Comparison of ENCODE assay signal across 13 mouse cellular contexts in the genomic region with DNA sequence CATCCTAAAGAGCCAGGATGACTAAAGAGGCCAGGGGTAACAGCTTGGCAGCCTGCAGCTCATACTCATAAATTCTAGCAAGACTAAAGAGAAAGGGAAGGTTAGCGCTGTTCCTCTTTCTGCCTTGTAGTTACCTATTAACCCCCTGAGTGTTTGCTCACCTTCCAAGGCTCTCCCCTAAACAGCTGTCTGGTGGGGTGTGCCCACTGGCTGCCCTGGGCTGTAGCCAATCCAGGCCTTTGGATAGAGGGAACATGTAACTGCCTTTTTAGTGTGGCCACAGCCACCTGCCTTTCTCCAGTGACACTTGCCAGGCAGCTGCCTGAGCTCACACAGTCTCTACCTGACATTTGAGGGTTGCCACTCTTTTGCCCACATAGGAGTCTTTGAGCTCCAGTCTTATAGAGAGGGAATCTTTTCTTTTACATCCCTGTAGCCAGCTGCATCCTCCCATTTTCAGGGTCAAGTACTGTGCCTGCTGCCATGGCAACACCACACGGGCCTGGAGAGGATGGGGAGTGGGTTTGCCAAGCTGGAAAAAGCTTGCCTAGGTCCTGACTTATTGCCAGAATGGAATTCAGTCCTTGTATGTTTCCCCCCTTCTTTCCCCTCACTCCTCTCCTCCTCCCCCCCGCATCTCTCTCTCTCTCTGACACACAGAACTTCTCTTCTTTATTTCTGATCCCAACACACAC. TPM values are rescaled to one million over a fixed set of nuclear protein-coding genes. Genes with fewer than 3 reads are reported as not detected.
DNase-seq lines count a peak whose midpoint lies in the region; ATAC-seq lines count a peak whose summit lies in the region.
"Had no signal": no experiment of that assay in that cellular context is flagged by ENCODE, and none has a peak within 500 bp of the region (broad histone marks: within the 10 kb centered on the region; RNA-seq: fewer than 3 reads in every experiment).

No protein-coding gene starts in this region.

- peaks cover 75% of the 10 kb centered on the region for H3K27me3 ChIP-seq in heart, embryonic 15.5 days
- peaks cover 73% of the 10 kb centered on the region for H3K27me3 ChIP-seq in midbrain, embryonic 14.5 days (ENCODE audit: control insufficient read depth, insufficient read depth, low read length)
- peaks cover 95% of the 10 kb centered on the region for H3K27me3 ChIP-seq in midbrain, embryonic 10.5 days (ENCODE audit: low read depth, poor library complexity, severe bottlenecking)
- H3K27me3 ChIP-seq in intestine, embryonic 16.5 days (replicated peaks; ENCODE audit: control insufficient read depth, insufficient read depth, low read length), result peaks cover 29% of the 10 kb centered on the region
- H3K27me3 ChIP-seq in stomach, embryonic 16.5 days (ENCODE audit: control insufficient read depth, insufficient read depth, low read length), result peaks cover 28% of the 10 kb centered on the region; the same call in 1 of the 2 replicates

- no peaks in the 10 kb centered on the region for H3K36me3 ChIP-seq in heart, embryonic 15.5 days
- H3K36me3 ChIP-seq in midbrain, embryonic 14.5 days (ENCODE audit: control insufficient read depth, insufficient read depth, low read length), result no peaks in the 10 kb centered on the region
- no peaks in the 10 kb centered on the region for H3K36me3 ChIP-seq in midbrain, embryonic 10.5 days
- H3K36me3 ChIP-seq in intestine, embryonic 16.5 days (ENCODE audit: control insufficient read depth, insufficient read depth, low read length), result no peaks in the 10 kb centered on the region
- H3K36me3 ChIP-seq in stomach, embryonic 16.5 days (ENCODE audit: control insufficient read depth, insufficient read depth, low read length), result no peaks in the 10 kb centered on the region
- H3K36me3 ChIP-seq: neural tube, embryonic 12.5 days had no signal

- 57% methylated on average over 3 of the region's 3 CpGs for WGBS in heart, embryonic 15.5 days
- 56% methylated on average over 3 of the region's 3 CpGs for WGBS in midbrain, embryonic 14.5 days
- WGBS in midbrain, embryonic 10.5 days, result 63% methylated on average over 3 of the region's 3 CpGs
- WGBS in intestine, embryonic 16.5 days, result 37% methylated on average over 3 of the region's 3 CpGs
- WGBS in stomach, embryonic 16.5 days, result 35% methylated on average over 3 of the region's 3 CpGs

- no peaks in the 10 kb centered on the region for H3K9me3 ChIP-seq in heart, embryonic 15.5 days (replicated peaks)
- H3K9me3 ChIP-seq in midbrain, embryonic 14.5 days (ENCODE audit: control insufficient read depth, low read length), result no peaks in the 10 kb centered on the region
- H3K9me3 ChIP-seq in midbrain, embryonic 10.5 days (replicated peaks), result no peaks in the 10 kb centered on the region
- H3K9me3 ChIP-seq in intestine, embryonic 16.5 days (ENCODE audit: control insufficient read depth, low read length), result no peaks in the 10 kb centered on the region
- no peaks in the 10 kb centered on the region for H3K9me3 ChIP-seq in stomach, embryonic 16.5 days (replicated peaks; ENCODE audit: control insufficient read depth, low read length)
- H3K9me3 ChIP-seq: neural tube, embryonic 12.5 days had no signal

- H3K4me3 ChIP-seq in heart, embryonic 15.5 days, result peak overlapping the region; percentile 64
- H3K4me3 ChIP-seq in midbrain, embryonic 14.5 days (replicated peaks; ENCODE audit: low read depth, low read length), result no peak overlapping the region
- no peak overlapping the region for H3K4me3 ChIP-seq in midbrain, embryonic 10.5 days
- no peak overlapping the region for H3K4me3 ChIP-seq in intestine, embryonic 16.5 days (ENCODE audit: low read length)
- H3K4me3 ChIP-seq in stomach, embryonic 16.5 days (replicated peaks; ENCODE audit: low read length), result no peak overlapping the region
- H3K4me3 ChIP-seq: neural tube, embryonic 12.5 days had no signal

- H3K9ac ChIP-seq in heart, embryonic 15.5 days, result no peak overlapping the region
- no peak overlapping the region for H3K9ac ChIP-seq in midbrain, embryonic 14.5 days (replicated peaks; ENCODE audit: low read length)
- no peak overlapping the region for H3K9ac ChIP-seq in intestine, embryonic 16.5 days (ENCODE audit: low read depth, low read length)
- H3K9ac ChIP-seq in stomach, embryonic 16.5 days (ENCODE audit: low read length), result no peak overlapping the region
- H3K9ac ChIP-seq: neural tube, embryonic 12.5 days had no signal

- H3K27ac ChIP-seq in heart, embryonic 15.5 days, result no peak overlapping the region
- no peak overlapping the region for H3K27ac ChIP-seq in midbrain, embryonic 14.5 days (replicated peaks; ENCODE audit: low read depth, low read length)
- H3K27ac ChIP-seq in midbrain, embryonic 10.5 days (replicated peaks), result no peak overlapping the region
- H3K27ac ChIP-seq in intestine, embryonic 16.5 days (ENCODE audit: low read length), result peak overlapping the region; percentile 16; the same call in 1 of the 2 replicates
- H3K27ac ChIP-seq in stomach, embryonic 16.5 days (ENCODE audit: low read length), result peak overlapping the region; percentile 13; the same call in 1 of the 2 replicates
- H3K27ac ChIP-seq: macrophage; neural tube, embryonic 12.5 days had no signal

- H3K4me1 ChIP-seq in heart, embryonic 15.5 days (replicated peaks), result peaks cover 22% of the 10 kb centered on the region
- H3K4me1 ChIP-seq in midbrain, embryonic 14.5 days (ENCODE audit: control insufficient read depth, insufficient read depth, low read length), result peaks cover 32% of the 10 kb centered on the region
- H3K4me1 ChIP-seq in midbrain, embryonic 10.5 days, result peaks cover 56% of the 10 kb centered on the region
- peaks cover 28% of the 10 kb centered on the region for H3K4me1 ChIP-seq in intestine, embryonic 16.5 days (ENCODE audit: control insufficient read depth, insufficient read depth, low read length)
- peaks cover 24% of the 10 kb centered on the region for H3K4me1 ChIP-seq in stomach, embryonic 16.5 days (ENCODE audit: control insufficient read depth, insufficient read depth, low read length)

- no peak for ATAC-seq in heart, embryonic 15.5 days (replicated peaks; ENCODE audit: insufficient number of reproducible peaks, insufficient read depth, low FRiP score, low read depth)
- no peak for ATAC-seq in midbrain, embryonic 14.5 days (ENCODE audit: low FRiP score, low TSS enrichment)
- ATAC-seq in intestine, embryonic 16.5 days, result peak; percentile 72
- ATAC-seq in stomach, embryonic 16.5 days (ENCODE audit: insufficient read depth, low FRiP score), result peak; percentile 47; the same call in 1 of the 2 replicates

- no peak for DNase-seq in heart, adult 8-10 months (ENCODE audit: low spot score)
- DNase-seq in midbrain, embryonic 14.5 days, result no peak
- DNase-seq in midbrain, embryonic 10.5 days (ENCODE audit: low spot score), result no peak
- DNase-seq in right cerebral cortex, adult 18-20 months, result no peak
- DNase-seq: embryo, embryonic 11 days; kidney, adult 18-20 months; right cerebral cortex, postnatal 4 days; thymus, postnatal 25 days had no signal

- peak overlapping the region; percentile 89 for H3K4me2 ChIP-seq in heart, embryonic 15.5 days
- H3K4me2 ChIP-seq in midbrain, embryonic 14.5 days (ENCODE audit: low read length), result peak overlapping the region; percentile 80; the same call in 1 of the 2 replicates
- peak overlapping the region; percentile 24; the same call in 1 of the 2 replicates for H3K4me2 ChIP-seq in intestine, embryonic 16.5 days (ENCODE audit: low read depth, low read length)
- 0 out of 2 replicates have a peak overlapping the region, but pooled peaks have one; percentile 7 for H3K4me2 ChIP-seq in stomach, embryonic 16.5 days (ENCODE audit: low read depth, low read length)

RNA-seq across cellular contexts. Expression of gene Dll4, which starts 3.7 kb away (rescaled TPM):
- 9.2 and 14.2 TPM in 2 replicates for polyA plus RNA-seq in heart, embryonic 15.5 days (2015; fragmentation: Nextera tagmentation; extraction: Ambion mirVana)
- 10 to 100 TPM; 12.1 to 18.7 (median 18.6) TPM for total RNA-seq in heart, adult 8-10 months (2022)
- polyA plus RNA-seq in midbrain, embryonic 14.5 days (2014; fragmentation: Nextera tagmentation; extraction: Ambion mirVana), result 4.0 and 4.4 TPM in 2 replicates
- polyA plus RNA-seq in midbrain, embryonic 10.5 days (2016; fragmentation: Nextera tagmentation; extraction: Ambion mirVana), result 5.7 TPM in 2 replicates
- 8.4 and 8.7 TPM in 2 replicates for polyA plus RNA-seq in intestine, embryonic 16.5 days (2015; fragmentation: Nextera tagmentation; extraction: Ambion mirVana)
- polyA plus RNA-seq in stomach, embryonic 16.5 days (2015; fragmentation: Nextera tagmentation; extraction: Ambion mirVana), result 6.8 and 8.2 TPM in 2 replicates
- polyA plus RNA-seq: macrophage had no signal

RNA-seq across cellular contexts. Expression of gene Chac1, which starts 21.8 kb away (rescaled TPM):
- polyA plus RNA-seq in heart, embryonic 15.5 days (2015; fragmentation: Nextera tagmentation; extraction: Ambion mirVana), result 0.63 and 0.76 TPM in 2 replicates
- 10 to 100 TPM in 1 of 4 experiments, 1 to 10 TPM in 3; 2.8 to 15.4 (median 5.2) TPM for total RNA-seq in heart, adult 8-10 months (2022)
- 5.0 and 8.4 TPM in 2 replicates for polyA plus RNA-seq in midbrain, embryonic 14.5 days (2014; fragmentation: Nextera tagmentation; extraction: Ambion mirVana)
- 0.78 and 0.95 TPM in 2 replicates for polyA plus RNA-seq in midbrain, embryonic 10.5 days (2016; fragmentation: Nextera tagmentation; extraction: Ambion mirVana)
- polyA plus RNA-seq in intestine, embryonic 16.5 days (2015; fragmentation: Nextera tagmentation; extraction: Ambion mirVana), result 2.7 and 6.0 TPM in 2 replicates
- polyA plus RNA-seq in stomach, embryonic 16.5 days (2015; fragmentation: Nextera tagmentation; extraction: Ambion mirVana), result 1.5 and 2.4 TPM in 2 replicates

RNA-seq across cellular contexts. Expression of gene Vps18, which starts 40.7 kb away (rescaled TPM):
- 10.3 and 14.7 TPM in 2 replicates for polyA plus RNA-seq in heart, embryonic 15.5 days (2015; fragmentation: Nextera tagmentation; extraction: Ambion mirVana)
- total RNA-seq in heart, adult 8-10 months (2022), result 10 to 100 TPM; 12.5 to 14.0 (median 13.6) TPM
- polyA plus RNA-seq in midbrain, embryonic 14.5 days (2014; fragmentation: Nextera tagmentation; extraction: Ambion mirVana), result 19.3 and 22.6 TPM in 2 replicates
- polyA plus RNA-seq in midbrain, embryonic 10.5 days (2016; fragmentation: Nextera tagmentation; extraction: Ambion mirVana), result 23.1 and 27.5 TPM in 2 replicates
- polyA plus RNA-seq in intestine, embryonic 16.5 days (2015; fragmentation: Nextera tagmentation; extraction: Ambion mirVana), result 25.5 and 29.6 TPM in 2 replicates
- 17.5 and 19.8 TPM in 2 replicates for polyA plus RNA-seq in stomach, embryonic 16.5 days (2015; fragmentation: Nextera tagmentation; extraction: Ambion mirVana)

RNA-seq across cellular contexts. Expression of gene Rhov, which starts 58.2 kb away (rescaled TPM):
- polyA plus RNA-seq in heart, embryonic 15.5 days (2015; fragmentation: Nextera tagmentation; extraction: Ambion mirVana), result 0.44 and 2.2 TPM in 2 replicates
- total RNA-seq in heart, adult 8-10 months (2022), result not detected
- polyA plus RNA-seq in midbrain, embryonic 14.5 days (2014; fragmentation: Nextera tagmentation; extraction: Ambion mirVana), result 19.9 and 27.1 TPM in 2 replicates
- polyA plus RNA-seq in midbrain, embryonic 10.5 days (2016; fragmentation: Nextera tagmentation; extraction: Ambion mirVana), result 0.83 and 1.9 TPM in 2 replicates
- 3.9 and 4.1 TPM in 2 replicates for polyA plus RNA-seq in intestine, embryonic 16.5 days (2015; fragmentation: Nextera tagmentation; extraction: Ambion mirVana)
- polyA plus RNA-seq in stomach, embryonic 16.5 days (2015; fragmentation: Nextera tagmentation; extraction: Ambion mirVana), result 30.2 and 34.5 TPM in 2 replicates

Comparison
In these comparisons a context has a peak if more than half of its experiments do, and no peak if none do; other contexts are left out.
1. ATAC-seq: peak in intestine, embryonic 16.5 days (single experiment) and stomach, embryonic 16.5 days (single experiment); none in heart, embryonic 15.5 days (single experiment) and midbrain, embryonic 14.5 days (single experiment).
2. H3K27ac ChIP-seq: peak in intestine, embryonic 16.5 days (single experiment) and stomach, embryonic 16.5 days (single experiment); none in heart, embryonic 15.5 days (single experiment), midbrain, embryonic 14.5 days (single experiment) and midbrain, embryonic 10.5 days (single experiment).
3. H3K4me2 ChIP-seq: peak in every context shown above with its lines; median percentile 89 in heart, embryonic 15.5 days; 80 in midbrain, embryonic 14.5 days; 24 in intestine, embryonic 16.5 days; 7 in stomach, embryonic 16.5 days.